Mouse (Mus musculus) hindbrain, embryonic 16.5 days (tissue): ENCODE measurements around the gene Olfr728. TPM values are rescaled to one million over a fixed set of nuclear protein-coding genes. Genes with fewer than 3 reads are reported as not detected.

Source experiments
- ATAC-seq: fragments of 200-750 bp; cut with Nextera tagmentation; 2 replicates; pipeline ENCODE4 v1.8.0; 2017; ENCODE audit warnings: moderate TSS enrichment, moderate library complexity
- H3K27ac ChIP-seq: fragments of 300-500 bp; sonication (generic); 2 replicates; pipeline ENCODE4 v1.5.1; 2014; ENCODE audit warnings: low read depth, mild to moderate bottlenecking, control low read depth, low read length, moderate library complexity
- H3K27me3 ChIP-seq: fragments of 300-500 bp; sonication (generic); replicated peaks from 2 replicates; pipeline ENCODE4 v1.6.1; 2014; ENCODE audit warnings: low read length; ENCODE audit not compliant: control insufficient read depth, insufficient read depth
- H3K36me3 ChIP-seq: fragments of 300-500 bp; sonication (generic); 2 replicates; pipeline ENCODE4 v1.6.1; 2014; ENCODE audit warnings: mild to moderate bottlenecking, low read length, moderate library complexity, mixed read lengths; ENCODE audit not compliant: control insufficient read depth, insufficient read depth
- H3K4me1 ChIP-seq: fragments of 300-500 bp; sonication (generic); 2 replicates; pipeline ENCODE4 v1.6.1; 2014; ENCODE audit warnings: low read depth, low read length; ENCODE audit not compliant: control insufficient read depth, insufficient read depth
- H3K4me2 ChIP-seq: fragments of 300-500 bp; sonication (generic); 2 replicates; pipeline ENCODE4 v1.6.1; 2014; ENCODE audit warnings: mild to moderate bottlenecking, low read length, control low read depth, moderate library complexity
- H3K4me3 ChIP-seq: fragments of 300-500 bp; sonication (generic); 2 replicates; pipeline ENCODE4 v1.5.1; 2014; ENCODE audit warnings: mild to moderate bottlenecking, low read length, control low read depth, moderate library complexity
- H3K9ac ChIP-seq: fragments of 300-500 bp; sonication (generic); 2 replicates; pipeline ENCODE4 v1.6.1; 2014; ENCODE audit warnings: low read depth, mild to moderate bottlenecking, control low read depth, low read length, moderate library complexity
- H3K9me3 ChIP-seq: fragments of 300-500 bp; sonication (generic); 2 replicates; pipeline ENCODE4 v1.6.1; 2014; ENCODE audit warnings: mild to moderate bottlenecking, low read length, moderate library complexity; ENCODE audit not compliant: control insufficient read depth
- WGBS: fragments of 180-500 bp; shearing (Covaris S2); extraction: QIAGEN DNeasy Blood & Tissue Kit; methylation state at CpG from one replicate; pipeline ENCODE4 v1.1.7; 2014; 5-methylcytosine and 5-hydroxymethylcytosine counted together
- polyA plus RNA-seq: library from polyadenylated mRNA; unstranded; fragments of >200 nt; fragmentation: Nextera tagmentation; extraction: Ambion mirVana; gene quantifications from 2 replicates; pipeline ENCODE4 v1.2.1, GENCODE M21; 2015

Gene Olfr728
- not detected in 2 replicates for polyA plus RNA-seq

- Histone ChIP-seq H3K9me3 (no peaks in the 10 kb centered on the region), H3K27me3 (no peaks in the 10 kb centered on the region), H3K4me1 (no peaks in the 10 kb centered on the region), H3K9ac (no peak within 1 kb of the TSS), H3K27ac (no peak within 1 kb of the TSS), H3K4me2 (no peak within 1 kb of the TSS), H3K36me3 (no peaks in the 10 kb centered on the region), H3K4me3 (no peak within 1 kb of the TSS)
- ATAC-seq: no peak
- WGBS: 91% methylated on average over 5 of the region's 5 CpGs
These were observed at the start of gene Olfr728 for GRCm38 (mm10) chr14:50142580-50142979. Gene Olfr728 (minus strand): TSS chr14:50142680.

GRCm38 (mm10) chr14:50188098-50188497 lies 45.6 kb upstream of the Olfr728 start, which contains the start of gene Olfr730:
Gene Olfr730 (minus strand): TSS chr14:50188198.
- no peak within 1 kb of the TSS for H3K9ac ChIP-seq
- no peak within 1 kb of the TSS for H3K27ac ChIP-seq
- H3K9me3 ChIP-seq: no peaks in the 10 kb centered on the region
- H3K4me2 ChIP-seq: no peak within 1 kb of the TSS
- ATAC-seq: no peak
- 49% methylated on average over 1 of the region's 1 CpGs for WGBS
- no peak within 1 kb of the TSS for H3K4me3 ChIP-seq
- no peaks in the 10 kb centered on the region for H3K4me1 ChIP-seq
- H3K27me3 ChIP-seq: no peaks in the 10 kb centered on the region
- H3K36me3 ChIP-seq: no peaks in the 10 kb centered on the region

GRCm38 (mm10) chr14:50152810-50153209 lies 10.3 kb upstream of the Olfr728 start, which contains the start of gene Olfr729:
Gene Olfr729 (minus strand): TSS chr14:50152910.
- H3K4me3 ChIP-seq: no peak within 1 kb of the TSS
- H3K36me3 ChIP-seq: no peaks in the 10 kb centered on the region
- H3K9ac ChIP-seq: no peak within 1 kb of the TSS
- H3K27me3 ChIP-seq: no peaks in the 10 kb centered on the region
- no peaks in the 10 kb centered on the region for H3K4me1 ChIP-seq
- H3K27ac ChIP-seq: no peak within 1 kb of the TSS
- H3K4me2 ChIP-seq: no peak within 1 kb of the TSS
- H3K9me3 ChIP-seq: no peaks in the 10 kb centered on the region
- no peak for ATAC-seq

GRCm38 (mm10) chr14:50122886-50123285 lies 19.6 kb downstream of the Olfr728 start, which contains the start of gene Olfr727:
Gene Olfr727 (plus strand): TSS chr14:50123186.
- no peaks in the 10 kb centered on the region for H3K36me3 ChIP-seq
- no peak for ATAC-seq
- 91% methylated on average over 1 of the region's 1 CpGs for WGBS
- H3K4me1 ChIP-seq: no peaks in the 10 kb centered on the region
- no peak within 1 kb of the TSS for H3K4me3 ChIP-seq
- no peak within 1 kb of the TSS for H3K27ac ChIP-seq
- H3K4me2 ChIP-seq: no peak within 1 kb of the TSS
- no peaks in the 10 kb centered on the region for H3K9me3 ChIP-seq
- no peaks in the 10 kb centered on the region for H3K27me3 ChIP-seq
- no peak within 1 kb of the TSS for H3K9ac ChIP-seq

- H3K27me3 ChIP-seq: no peaks in the 10 kb centered on the region
- no peaks in the 10 kb centered on the region for H3K36me3 ChIP-seq
- no peak for ATAC-seq
- no peak within 1 kb of the TSS for H3K4me3 ChIP-seq
- no peak within 1 kb of the TSS for H3K27ac ChIP-seq
- no peak within 1 kb of the TSS for H3K9ac ChIP-seq
- no peak within 1 kb of the TSS for H3K4me2 ChIP-seq
- 81% methylated on average over 1 of the region's 1 CpGs for WGBS
- no peaks in the 10 kb centered on the region for H3K9me3 ChIP-seq
- no peaks in the 10 kb centered on the region for H3K4me1 ChIP-seq
These were observed 51.6 kb downstream of the Olfr728 start, which contains the start of gene Olfr726 for GRCm38 (mm10) chr14:50090853-50091252. Gene Olfr726 (minus strand): TSS chr14:50090953.

Other genes starting within 250 kb of the Olfr728 start
- not detected in 2 replicates for gene Olfr722, start 240.7 kb downstream of the Olfr728 start, polyA plus RNA-seq
- gene Olfr723, start 210.9 kb downstream of the Olfr728 start, polyA plus RNA-seq: not detected in 2 replicates
- gene Olfr724, start 179.4 kb downstream of the Olfr728 start, polyA plus RNA-seq: not detected in 2 replicates
- gene Olfr725, start 102.3 kb downstream of the Olfr728 start, polyA plus RNA-seq: not detected in 2 replicates
- not detected in 2 replicates for gene Olfr726, start 51.7 kb downstream of the Olfr728 start, polyA plus RNA-seq
- not detected in 2 replicates for gene Olfr727, start 19.5 kb downstream of the Olfr728 start, polyA plus RNA-seq
- gene Olfr729, start 10.2 kb upstream of the Olfr728 start, polyA plus RNA-seq: not detected in 2 replicates
- not detected in 2 replicates for gene Olfr730, start 45.5 kb upstream of the Olfr728 start, polyA plus RNA-seq
- not detected in 2 replicates for gene Olfr731, start 99.2 kb upstream of the Olfr728 start, polyA plus RNA-seq
- gene Olfr732, start 141.5 kb upstream of the Olfr728 start, polyA plus RNA-seq: not detected in 2 replicates
- gene Olfr733, start 158.8 kb upstream of the Olfr728 start, polyA plus RNA-seq: not detected in 2 replicates
- not detected in 2 replicates for gene Olfr734, start 184.1 kb upstream of the Olfr728 start, polyA plus RNA-seq
- not detected in 2 replicates for gene Olfr735, start 206.2 kb upstream of the Olfr728 start, polyA plus RNA-seq
- not detected in 2 replicates for gene Tlr11, start 215.2 kb upstream of the Olfr728 start, polyA plus RNA-seq
- not detected in 2 replicates for gene Olfr736, start 238.5 kb upstream of the Olfr728 start, polyA plus RNA-seq